Mouse (Mus musculus) kidney, adult 2 months (tissue): ENCODE results near the gene Rcn2.

Experiments used
- CTCF ChIP-seq: fragments of 200-500 bp; conservative IDR thresholded peaks from 2 replicates; pipeline ENCODE4 v1.5.1; 2011; ENCODE audit warnings: low read depth, mild to moderate bottlenecking, control low read depth, low read length, moderate library complexity, mixed read lengths; ENCODE audit not compliant: insufficient read depth, insufficient read length
- POLR2A ChIP-seq: fragments of 200-500 bp; IDR thresholded peaks from one replicate; pipeline ENCODE4 v1.6.1; 2011; ENCODE audit warnings: low read depth, low read length, control low read depth

DNA sequence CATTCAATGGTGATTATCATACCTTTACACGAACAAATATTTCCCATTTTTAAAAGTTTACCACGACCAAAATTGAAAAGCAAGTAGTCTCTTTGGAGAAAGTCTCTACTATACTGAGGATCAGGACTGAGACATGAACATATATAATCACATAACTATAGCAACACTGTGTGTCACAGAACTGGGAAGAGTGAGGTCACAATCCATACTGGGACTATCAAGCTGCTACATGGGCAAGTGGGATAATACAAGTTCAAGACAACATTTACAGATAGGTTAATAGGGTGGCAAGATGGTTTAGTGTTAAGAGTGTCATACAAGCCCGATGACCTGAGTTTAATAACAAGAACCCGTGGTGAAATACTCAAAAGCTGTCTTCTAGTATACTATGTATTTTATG lies 31.2 kb upstream of the Rcn2 start, which contains the start of gene 4930563M21Rik:
- no peak for TF ChIP-seq POLR2A
- TF ChIP-seq CTCF = no peak
